Mouse (Mus musculus) heart, adult 2 months (tissue): ENCODE data around the gene Pld1.

ENCODE experiments used
- CTCF ChIP-seq: fragments of 200-600 bp; IDR thresholded peaks from 2 replicates; pipeline ENCODE4 v1.8.1; 2022; ENCODE audit warnings: antibody characterized with exemption, mild to moderate bottlenecking, moderate library complexity
- POLR2A ChIP-seq: fragments of 200-500 bp; IDR thresholded peaks from 2 replicates; pipeline ENCODE4 v1.6.1; 2011; ENCODE audit warnings: mild to moderate bottlenecking, low read depth, low read length, control low read depth; ENCODE audit not compliant: insufficient read depth

DNA sequence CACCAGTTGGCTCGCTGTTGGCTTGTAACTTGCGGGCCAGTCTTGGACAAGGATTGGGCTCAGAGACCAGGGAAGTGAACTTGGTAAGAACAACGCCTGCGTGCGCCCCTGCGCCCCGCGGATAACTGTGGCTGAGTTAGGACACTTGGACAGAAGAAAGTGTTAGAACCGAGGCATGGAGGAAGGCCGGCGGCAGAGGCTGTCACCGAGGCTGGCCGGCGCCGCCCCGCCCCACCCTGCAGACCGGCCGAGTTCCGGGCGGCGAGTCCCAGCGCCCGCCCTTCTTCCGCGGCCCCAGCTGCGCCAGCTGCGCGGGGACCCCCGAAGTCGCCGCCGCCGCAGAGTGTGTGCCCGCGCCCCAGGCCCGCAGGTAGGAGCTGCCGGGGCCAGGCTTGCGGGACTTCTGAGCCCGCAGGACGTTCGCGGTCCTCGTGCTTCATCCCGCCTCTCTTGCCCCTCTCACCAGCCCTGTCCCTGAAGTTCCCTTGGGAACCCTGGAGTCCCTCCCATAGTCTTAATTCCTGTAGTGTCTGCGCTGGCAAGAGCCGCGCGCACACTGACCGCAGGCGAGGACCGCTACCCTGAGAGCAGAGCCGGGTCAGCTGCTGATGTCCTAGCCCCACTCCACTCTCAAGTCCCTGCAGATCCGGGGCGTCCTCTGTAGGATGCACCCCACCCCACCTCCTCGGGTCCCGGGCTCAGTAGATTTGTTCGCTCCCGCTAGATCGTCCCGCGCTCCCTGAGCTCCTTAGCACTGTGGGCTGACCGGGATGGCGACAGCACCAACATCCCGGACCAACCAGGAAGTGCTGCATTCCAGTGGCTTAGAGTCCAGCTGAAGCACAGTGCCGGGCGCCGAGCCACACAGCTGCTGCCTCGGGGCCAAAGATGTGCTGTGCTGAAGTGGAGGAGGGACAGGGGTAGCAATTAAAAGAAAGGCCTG lies at the start of gene Pld1:
- TF ChIP-seq CTCF (no peak), POLR2A (peak; percentile 75)
